Mouse (Mus musculus): ENCODE results near the gene Dynlrb1. TPM values are rescaled to one million over a fixed set of nuclear protein-coding genes. Genes with fewer than 3 reads are reported as not detected.

Gene Dynlrb1
- polyA plus RNA-seq (2012; ENCODE audit: low replicate concordance): 8.5 and 43.6 TPM in 2 replicates

DNA sequence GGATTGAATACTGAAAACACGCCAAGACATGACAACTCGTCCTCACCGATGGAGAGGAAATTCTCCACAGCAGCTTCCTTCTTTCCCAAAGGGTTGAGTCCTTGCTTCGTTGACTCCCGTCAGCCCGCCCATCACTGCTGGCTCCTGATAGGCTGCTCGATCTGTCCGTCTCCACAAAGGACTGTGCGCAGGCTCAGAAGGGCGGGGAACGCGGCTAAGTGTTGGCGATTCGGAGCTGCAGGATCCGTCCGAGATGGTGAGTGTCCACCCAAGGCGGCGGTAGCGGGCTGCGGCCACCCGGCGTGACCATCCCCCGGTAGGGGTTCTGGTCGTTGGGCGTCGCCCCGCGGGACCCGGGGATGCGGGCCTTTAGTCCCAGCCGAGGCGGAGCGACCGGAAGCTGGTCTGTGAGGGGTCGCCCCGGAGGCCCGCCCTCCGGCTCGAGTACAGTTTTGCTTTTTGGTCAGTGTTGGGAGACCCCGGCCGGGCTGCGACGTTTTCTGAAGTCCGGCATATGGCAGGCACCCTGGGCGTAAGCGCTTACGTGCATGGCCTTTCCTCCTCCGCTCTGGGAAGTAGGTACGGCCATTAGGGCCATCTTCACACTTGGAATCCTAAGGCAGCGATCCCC lies at the start of gene Dynlrb1:
TSS of gene Dynlrb1 (plus strand) at position 172 of the 631 bp plus-strand sequence.

DNA sequence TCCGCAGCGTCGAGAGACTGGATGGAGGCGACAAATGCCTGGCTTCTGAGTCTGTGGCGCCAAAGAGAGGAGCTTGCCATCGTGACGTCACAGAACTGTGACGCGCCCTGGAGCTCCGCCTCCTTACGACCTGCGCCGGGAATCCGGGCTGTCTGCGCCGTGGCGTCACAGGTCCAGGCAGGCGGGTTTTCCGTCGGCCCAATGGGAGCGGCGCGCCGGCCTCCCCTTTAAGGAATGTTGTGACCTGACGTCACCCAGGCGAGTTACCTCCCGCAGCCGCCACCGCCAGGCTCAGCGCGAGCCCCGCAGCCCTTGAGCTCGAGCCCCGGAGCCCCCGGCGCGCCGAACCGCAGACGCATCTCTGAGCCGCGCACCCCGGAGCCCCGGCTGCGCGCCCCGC lies 39.9 kb downstream of the Dynlrb1 start, which contains the start of gene Map1lc3a:
TSS of gene Map1lc3a (plus strand) at position 103 of the 400 bp plus-strand sequence.

Other genes with a start within 250 kb of the Dynlrb1 start
- gene Gm14226, start 218.3 kb upstream of the Dynlrb1 start, polyA plus RNA-seq (2012; ENCODE audit: low replicate concordance): 0.10 and 0.15 TPM in 2 replicates
- 2.5 and 22.2 TPM in 2 replicates for gene Ahcy, start 162.0 kb upstream of the Dynlrb1 start, polyA plus RNA-seq (2012; ENCODE audit: low replicate concordance)
- 1.4 and 2.9 TPM in 2 replicates for gene Itch, start 103.0 kb upstream of the Dynlrb1 start, polyA plus RNA-seq (2012; ENCODE audit: low replicate concordance)
- 23.7 and 45.4 TPM in 2 replicates for gene Map1lc3a, start 39.8 kb downstream of the Dynlrb1 start, polyA plus RNA-seq (2012; ENCODE audit: low replicate concordance)
- 9.1 and 14.6 TPM in 2 replicates for gene Pigu, start 120.9 kb downstream of the Dynlrb1 start, polyA plus RNA-seq (2012; ENCODE audit: low replicate concordance)
- 11.6 and 16.1 TPM in 2 replicates for gene Trp53inp2, start 144.5 kb downstream of the Dynlrb1 start, polyA plus RNA-seq (2012; ENCODE audit: low replicate concordance)
- gene Ncoa6, start 237.4 kb downstream of the Dynlrb1 start, polyA plus RNA-seq (2012; ENCODE audit: low replicate concordance): 51.9 and 92.6 TPM in 2 replicates